Mouse (Mus musculus): Measurements from ENCODE around the gene Tnpo3. TPM values are rescaled to one million over a fixed set of nuclear protein-coding genes. Genes with fewer than 3 reads are reported as not detected.

The Tnpo3 gene
- 10 to 100 TPM; 62.5 to 72.4 TPM for total RNA-seq (2021)

DNA sequence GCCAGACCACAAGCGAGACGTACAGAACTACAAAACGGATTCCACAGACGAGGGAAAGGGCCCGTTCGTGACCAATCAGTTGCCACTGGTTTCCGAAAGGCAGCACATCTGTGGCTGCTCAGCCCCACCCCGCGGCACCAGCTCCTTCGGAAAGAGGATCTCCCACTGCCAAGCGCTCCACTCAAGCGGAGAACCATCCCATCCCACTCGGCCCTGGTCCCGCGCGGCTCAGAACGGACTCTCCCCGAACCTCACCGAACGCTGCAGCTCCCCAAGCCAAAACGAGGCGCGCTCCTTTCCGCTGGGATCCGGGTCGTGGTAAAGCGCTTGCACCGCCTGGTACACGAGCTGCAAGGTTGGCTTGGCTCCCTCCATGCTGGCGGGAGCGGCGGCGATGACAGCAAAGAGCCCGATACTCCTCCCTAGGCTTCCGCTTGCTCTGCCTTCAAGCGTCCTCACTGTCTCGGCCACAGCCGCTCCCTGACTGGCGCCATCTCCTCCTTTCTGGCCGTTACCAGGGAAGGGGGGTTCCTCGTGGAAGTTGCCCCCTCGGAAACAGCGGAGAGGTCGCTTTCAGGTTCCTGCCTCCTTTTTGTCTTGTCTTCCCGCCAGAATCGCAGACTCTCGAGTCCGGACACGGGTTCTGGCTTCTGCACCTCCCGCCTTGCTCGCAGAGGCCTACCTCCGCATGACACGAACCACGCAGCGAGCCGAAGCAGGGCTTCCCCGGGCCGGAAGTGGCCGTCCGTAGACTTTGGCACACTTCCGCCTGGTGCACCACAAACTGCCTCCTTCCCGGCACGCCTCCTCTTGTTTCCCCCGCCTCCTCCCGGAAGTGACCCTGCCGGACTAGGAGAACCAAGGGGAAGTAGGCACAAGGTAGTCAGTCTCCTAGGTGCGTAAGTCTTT is at the start of gene Tnpo3:
Gene Tnpo3, minus strand, starts transcription at position 777 of the 909 bp plus-strand sequence.
- DNase-seq (ENCODE audit: extremely low spot score in 1 of 2, low spot score in 1 of 2): peak; percentile 81 to 85

GRCm38 (mm10) chr6:29658626-29659475 is 49.2 kb upstream of the Tnpo3 start:
- no peak for DNase-seq (ENCODE audit: extremely low spot score in 1 of 2, low spot score in 1 of 2)

- DNase-seq (ENCODE audit: extremely low spot score in 1 of 2, low spot score in 1 of 2): no peak
Measured at GRCm38 (mm10) chr6:29653271-29653670, 43.6 kb upstream of the Tnpo3 start.

DNA sequence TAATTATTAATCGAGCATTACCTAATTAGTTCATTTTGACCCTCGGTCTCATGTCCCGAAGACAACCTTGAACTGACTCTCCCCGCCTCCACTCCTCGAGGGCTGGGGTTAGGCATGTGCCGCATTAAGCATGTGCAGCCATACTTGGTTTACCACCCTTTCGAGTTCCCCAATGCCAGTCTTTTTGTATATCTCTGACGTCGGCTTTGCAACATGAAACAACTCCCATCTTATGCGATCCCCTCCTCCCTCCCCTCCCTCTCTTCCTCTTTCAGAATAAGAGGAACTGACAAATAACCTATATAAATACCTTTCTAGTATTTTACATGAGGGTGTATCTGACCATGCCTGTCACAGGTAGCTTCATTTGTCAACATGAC is 40.5 kb upstream of the Tnpo3 start:
- no peak for DNase-seq (ENCODE audit: extremely low spot score in 1 of 2, low spot score in 1 of 2)

- DNase-seq (ENCODE audit: extremely low spot score in 1 of 2, low spot score in 1 of 2): peak; percentile 88 to 97
Measured at GRCm38 (mm10) chr6:29649494-29650169, 39.9 kb upstream of the Tnpo3 start.

- no peak for DNase-seq (ENCODE audit: extremely low spot score in 1 of 2, low spot score in 1 of 2)
Measured at GRCm38 (mm10) chr6:29641816-29642215, 32.1 kb upstream of the Tnpo3 start.

GRCm38 (mm10) chr6:29639580-29640419 is 30.1 kb upstream of the Tnpo3 start:
- no peak for DNase-seq (ENCODE audit: extremely low spot score in 1 of 2, low spot score in 1 of 2)

DNA sequence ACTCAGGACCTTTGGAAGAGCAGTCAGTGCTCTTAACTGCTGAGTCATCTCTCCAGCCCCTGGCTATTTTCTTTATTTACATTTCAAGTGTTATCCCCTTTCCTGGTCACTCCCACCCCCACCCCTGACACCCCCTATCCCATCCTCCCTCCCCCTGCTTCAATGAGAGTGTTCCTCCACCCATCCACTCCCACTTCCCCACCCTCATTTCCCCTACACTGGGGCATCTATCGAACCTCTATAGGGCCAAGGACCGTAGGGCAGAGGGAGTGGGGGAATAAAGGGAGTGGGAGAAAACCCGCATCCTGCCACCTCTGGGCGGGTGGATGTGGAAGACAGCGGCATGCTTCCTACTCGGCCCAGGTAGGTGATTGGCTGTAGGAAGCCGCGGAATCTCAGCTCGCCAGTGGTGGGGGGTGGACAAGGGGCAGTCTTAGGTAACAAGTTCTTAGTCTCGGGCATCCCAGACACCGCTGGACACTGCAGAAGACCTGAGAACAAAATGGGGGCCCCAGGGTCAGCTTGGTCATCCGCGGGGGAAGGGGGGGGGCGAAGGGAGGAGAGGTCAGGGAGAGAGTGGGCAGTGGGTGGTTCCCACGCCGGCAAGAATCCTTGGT is 29.3 kb upstream of the Tnpo3 start:
- DNase-seq (ENCODE audit: extremely low spot score in 1 of 2, low spot score in 1 of 2): no peak

DNA sequence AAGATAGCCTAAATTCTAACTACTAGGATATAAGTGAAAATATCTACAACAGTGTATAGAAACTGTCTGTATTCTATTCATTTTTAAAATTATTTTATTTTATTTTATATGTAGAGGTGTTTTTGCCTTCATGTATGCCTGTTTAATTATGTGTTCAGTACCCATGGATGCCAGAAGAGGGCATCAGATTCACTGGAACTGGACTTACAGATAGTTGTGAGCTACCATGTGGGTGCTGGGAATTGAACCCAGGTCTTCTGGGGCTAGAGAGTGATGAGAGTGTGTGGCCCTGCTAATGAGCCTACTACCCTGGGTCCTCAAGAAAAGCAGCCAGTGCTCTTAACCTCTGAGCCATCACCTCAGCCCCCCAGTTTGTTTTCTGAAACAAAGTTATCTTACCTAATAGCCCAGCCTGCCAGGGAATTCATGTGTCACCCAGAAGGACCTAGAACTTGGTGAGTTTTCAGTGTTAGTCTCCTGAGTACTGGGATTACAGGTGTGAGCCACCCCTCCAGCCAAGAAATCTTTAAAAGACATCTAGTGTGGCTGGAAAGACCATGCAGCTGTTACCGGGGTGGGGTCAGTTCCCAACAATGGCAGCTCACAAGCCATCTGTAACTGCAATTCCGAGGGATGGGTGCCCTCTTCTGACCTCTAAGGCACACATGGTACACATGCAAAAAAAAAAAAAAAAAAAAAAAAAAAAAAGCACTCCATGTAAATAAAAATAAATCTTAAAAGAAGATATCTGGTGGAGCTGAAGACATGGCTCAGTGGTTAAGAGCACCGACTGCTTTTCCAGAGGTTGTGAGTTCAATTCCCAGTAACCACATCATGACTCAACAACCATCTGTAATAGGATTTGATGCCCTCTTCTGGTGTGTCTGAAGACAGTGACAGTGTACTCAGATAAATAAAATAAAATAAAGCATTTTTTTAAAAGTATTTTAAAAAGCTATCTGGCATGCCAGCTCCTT is 28.0 kb upstream of the Tnpo3 start:
- DNase-seq (ENCODE audit: extremely low spot score in 1 of 2, low spot score in 1 of 2): no peak

DNA sequence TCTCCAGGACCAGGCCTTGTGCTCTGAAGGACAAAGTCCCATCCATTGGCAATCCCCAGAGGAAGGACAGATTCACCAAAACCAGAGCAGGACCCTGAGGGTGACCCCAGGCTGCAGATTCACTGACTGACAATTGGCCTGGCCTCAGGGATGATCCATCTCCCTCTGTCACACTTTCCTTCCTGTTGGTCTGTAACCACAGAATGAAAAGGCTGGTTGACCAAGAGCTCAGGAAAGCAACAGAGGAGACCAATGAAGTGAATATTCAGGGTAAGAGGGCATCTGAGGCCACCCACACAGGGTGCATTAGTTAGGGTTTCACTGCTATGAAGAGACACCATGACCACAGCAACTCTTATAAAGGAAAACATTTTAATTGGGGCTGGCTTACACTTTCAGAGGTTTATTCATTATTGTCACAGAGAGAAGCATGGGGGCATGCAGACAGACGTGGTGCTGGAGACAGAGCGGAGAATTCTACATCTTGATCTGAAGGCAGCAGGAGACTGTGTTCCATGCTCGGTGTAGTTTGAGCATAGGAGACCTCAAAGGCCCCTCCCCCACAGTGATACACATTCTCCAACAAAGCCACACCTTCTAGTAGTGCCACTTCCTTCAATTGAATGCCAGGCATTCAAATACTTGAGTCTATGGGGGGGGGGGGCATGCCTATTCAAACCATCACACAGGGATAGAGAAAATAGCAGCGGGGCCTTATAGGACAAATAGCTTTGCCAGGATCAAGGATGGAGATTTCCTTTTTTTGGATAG is 26.8 kb upstream of the Tnpo3 start:
- DNase-seq (ENCODE audit: extremely low spot score in 1 of 2, low spot score in 1 of 2): no peak

DNA sequence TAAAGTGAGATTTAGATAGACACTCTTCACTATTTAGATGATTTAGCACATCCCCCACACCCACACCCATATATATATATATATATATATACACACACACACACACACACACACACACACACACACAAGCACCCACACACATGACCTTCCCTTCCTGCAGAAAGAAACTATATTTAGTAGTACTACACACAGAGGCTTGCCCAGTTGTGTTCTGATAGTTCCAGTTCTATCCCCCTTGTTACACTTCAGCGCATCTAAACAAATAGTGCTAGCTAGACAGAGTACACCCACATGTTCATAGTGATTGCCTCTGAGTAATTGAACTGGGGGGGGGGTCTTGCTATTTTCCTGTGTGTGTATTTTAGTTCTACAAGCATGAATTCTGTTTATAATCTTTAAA is 24.9 kb upstream of the Tnpo3 start:
- no peak for DNase-seq (ENCODE audit: extremely low spot score in 1 of 2, low spot score in 1 of 2)

DNA sequence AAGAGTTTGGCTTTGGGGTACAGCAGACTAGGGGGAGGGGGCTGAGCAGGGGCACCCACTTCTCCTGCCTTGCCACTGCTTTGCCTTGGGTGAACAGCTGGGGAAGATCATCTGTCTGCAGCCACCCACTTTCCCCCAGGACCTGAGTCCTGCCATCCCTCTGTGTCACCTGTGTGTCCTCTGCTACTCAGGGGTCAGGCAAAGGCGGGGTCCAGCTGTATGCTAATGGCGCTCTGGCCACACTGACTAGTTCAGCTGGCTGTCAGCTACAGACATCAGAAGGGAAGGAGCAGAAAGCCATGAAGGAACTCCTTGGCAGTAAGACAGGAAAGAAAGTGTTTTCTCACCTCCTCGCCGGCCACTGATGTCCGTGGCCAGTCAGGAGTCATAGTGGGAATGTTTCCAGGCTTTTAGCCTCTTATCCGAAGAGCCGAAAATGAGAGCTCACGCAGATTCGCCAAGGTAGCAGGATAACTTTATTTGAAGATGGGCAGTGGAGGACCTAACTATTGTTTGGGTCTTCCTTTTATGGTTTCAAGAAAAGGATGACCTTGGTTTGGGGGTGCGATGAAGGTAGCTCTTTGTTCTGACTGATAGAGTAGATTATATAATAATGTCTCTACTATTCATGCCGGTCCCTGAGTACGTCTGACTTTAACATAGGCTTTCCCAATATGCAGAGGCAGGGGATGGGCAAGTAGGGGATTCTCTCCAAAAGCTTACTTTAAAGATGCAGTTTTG is 23.0 kb upstream of the Tnpo3 start:
- no peak for DNase-seq (ENCODE audit: extremely low spot score in 1 of 2, low spot score in 1 of 2)

- no peak for DNase-seq (ENCODE audit: extremely low spot score in 1 of 2, low spot score in 1 of 2)
Measured at GRCm38 (mm10) chr6:29631751-29632551, 22.3 kb upstream of the Tnpo3 start.

- no peak for DNase-seq (ENCODE audit: extremely low spot score in 1 of 2, low spot score in 1 of 2)
Measured at GRCm38 (mm10) chr6:29630216-29630615, 20.5 kb upstream of the Tnpo3 start.

DNA sequence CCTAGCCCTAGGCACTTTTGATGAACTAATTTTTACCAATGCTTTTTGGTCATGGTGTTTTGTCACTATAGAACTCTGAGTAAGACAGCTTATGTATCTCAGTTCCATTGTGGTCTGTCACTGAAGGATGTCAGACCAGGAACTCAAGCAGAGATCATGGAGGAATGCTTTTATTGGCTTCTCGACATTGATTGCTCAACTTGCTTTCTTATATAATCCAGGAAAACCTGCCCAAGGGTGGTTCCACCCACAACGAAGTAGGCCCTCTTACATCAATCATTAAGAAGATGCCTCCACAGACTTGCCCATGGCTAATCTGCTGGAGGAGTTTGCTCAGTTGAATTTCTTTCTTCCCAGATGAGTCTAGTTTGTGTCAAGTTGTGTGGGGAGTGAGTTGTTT is 18.1 kb upstream of the Tnpo3 start:
- no peak for DNase-seq (ENCODE audit: extremely low spot score in 1 of 2, low spot score in 1 of 2)

DNA sequence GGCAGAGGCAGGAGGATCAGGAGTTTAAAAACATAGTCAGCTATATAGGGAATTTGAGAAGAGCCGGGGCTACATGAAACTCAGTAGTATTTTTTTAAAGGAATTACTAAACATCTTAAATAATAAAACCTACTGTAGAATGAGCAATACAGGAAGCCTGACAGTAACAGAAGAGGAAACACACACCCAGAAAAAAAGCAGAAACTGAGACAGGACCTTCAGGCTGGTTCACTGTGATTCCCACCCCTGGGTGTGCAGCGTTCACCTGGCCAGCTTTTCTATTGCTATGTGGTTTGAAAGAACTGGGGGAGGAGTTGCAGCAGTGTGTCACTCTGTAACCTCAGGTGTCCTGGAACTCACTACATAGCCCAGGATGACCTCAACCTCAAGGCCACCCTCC is 14.2 kb upstream of the Tnpo3 start:
- no peak for DNase-seq (ENCODE audit: extremely low spot score in 1 of 2, low spot score in 1 of 2)

All from layer of hippocampus, postnatal 25 days (tissue).